Mouse (Mus musculus) myocyte (in vitro differentiated cells): Measurements from ENCODE around the gene Polr3k.

ENCODE experiments used
- E2F4 ChIP-seq: IDR thresholded peaks from one replicate; pipeline ENCODE4 v1.6.1; 2011; ENCODE audit warnings: mild to moderate bottlenecking, control low read depth, moderate library complexity; ENCODE audit not compliant: insufficient read depth
- MAX ChIP-seq: IDR thresholded peaks from one replicate; pipeline ENCODE4 v1.6.1; 2011; ENCODE audit warnings: low read depth, mild to moderate bottlenecking, control low read depth
- POLR2A ChIP-seq: IDR thresholded peaks from one replicate; pipeline ENCODE4 v1.6.1; 2011; ENCODE audit warnings: low read depth, mild to moderate bottlenecking, control low read depth, moderate library complexity; ENCODE audit not compliant: insufficient read length
- TCF12 ChIP-seq: IDR thresholded peaks from one replicate; pipeline ENCODE4 v1.6.1; 2011; ENCODE audit warnings: mild to moderate bottlenecking, control low read depth; ENCODE audit not compliant: poor library complexity, insufficient read depth, severe bottlenecking

DNA sequence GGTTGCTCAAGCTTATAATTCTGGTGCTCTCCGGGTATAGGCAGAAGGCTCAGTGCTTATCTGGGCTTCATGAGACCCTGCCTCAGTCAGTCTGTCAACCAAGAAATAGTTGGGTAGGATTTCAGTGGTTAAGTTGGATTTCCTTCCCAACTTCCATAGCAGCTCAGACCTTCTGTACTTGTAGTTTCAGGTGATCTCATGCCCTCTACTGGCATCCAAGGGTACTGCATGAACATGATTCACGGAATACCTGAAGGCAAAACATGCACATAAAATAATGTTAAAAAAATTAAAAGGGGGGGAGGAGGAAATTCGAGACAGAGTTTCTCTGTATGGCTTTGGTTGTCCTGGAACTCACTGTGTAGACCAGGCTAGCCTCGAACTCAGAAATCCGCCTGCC lies 2.8 kb downstream of the Polr3k start:
- TF ChIP-seq TCF12: no peak
- TF ChIP-seq E2F4: no peak
- no peak for TF ChIP-seq POLR2A
- TF ChIP-seq MAX: no peak
